Mouse (Mus musculus): ENCODE data around the gene Olfr1218. TPM values are rescaled to one million over a fixed set of nuclear protein-coding genes. Genes with fewer than 3 reads are reported as not detected.

Gene Olfr1218
- not detected for polyA plus RNA-seq (2017; shearing (Covaris generic))

GRCm38 (mm10) chr2:89061087-89061486 is at the start of gene Olfr1218:
Gene Olfr1218, minus strand, starts transcription at chr2:89061187.

GRCm38 (mm10) chr2:89106735-89107134 is 45.7 kb upstream of the Olfr1218 start, which contains the start of gene Olfr1220:
Gene Olfr1220, minus strand, starts transcription at chr2:89106835.

GRCm38 (mm10) chr2:89083413-89083812 is 22.4 kb upstream of the Olfr1218 start, which contains the start of gene Olfr1219:
Gene Olfr1219, minus strand, starts transcription at chr2:89083513.

DNA sequence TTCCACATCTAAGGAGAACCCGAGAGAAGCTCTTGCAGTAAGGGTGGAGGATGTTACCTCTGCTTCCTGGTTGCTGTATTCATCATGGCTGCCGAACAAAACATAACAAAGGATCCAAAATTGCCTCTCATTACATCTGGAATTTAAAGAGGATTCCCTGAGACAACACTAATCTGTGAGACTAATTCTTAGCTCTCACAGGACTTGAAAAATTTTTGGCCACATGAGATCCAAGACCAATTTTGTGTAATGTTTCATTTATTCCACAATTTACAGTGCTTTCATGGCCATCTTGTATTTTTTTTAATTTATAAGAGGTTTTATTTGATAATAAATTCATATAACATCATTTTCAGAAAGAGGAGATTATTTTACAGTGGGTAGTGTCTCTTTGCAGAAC is 29.0 kb downstream of the Olfr1218 start, which contains the start of gene Olfr1217:
Gene Olfr1217 (minus strand): TSS at position 101 of the 400 bp plus-strand sequence.

GRCm38 (mm10) chr2:89018240-89018639 is 42.7 kb downstream of the Olfr1218 start, which contains the start of gene Olfr1216:
Gene Olfr1216, minus strand, starts transcription at chr2:89018340.

GRCm38 (mm10) chr2:89006873-89007272 is 54.1 kb downstream of the Olfr1218 start, which contains the start of gene Olfr1215:
Gene Olfr1215, minus strand, starts transcription at chr2:89006973.

Other genes starting within 250 kb of the Olfr1218 start
- gene Olfr1202, start 246.7 kb downstream of the Olfr1218 start, polyA plus RNA-seq (2017; shearing (Covaris generic)) = not detected
- gene Olfr1205, start 231.4 kb downstream of the Olfr1218 start, polyA plus RNA-seq (2017; shearing (Covaris generic)) = under 1 TPM in 1 of 2 experiments, not detected in 1; 0.12 TPM
- not detected for gene Olfr1204, start 211.9 kb downstream of the Olfr1218 start, polyA plus RNA-seq (2017; shearing (Covaris generic))
- gene Olfr1206, start 198.0 kb downstream of the Olfr1218 start, polyA plus RNA-seq (2017; shearing (Covaris generic)) = under 1 TPM in 1 of 2 experiments, not detected in 1; 0.50 TPM
- gene Olfr1208, start 158.9 kb downstream of the Olfr1218 start, polyA plus RNA-seq (2017; shearing (Covaris generic)) = under 1 TPM in 1 of 2 experiments, not detected in 1; 0.28 TPM
- gene Olfr1209, start 146.0 kb downstream of the Olfr1218 start, polyA plus RNA-seq (2017; shearing (Covaris generic)) = under 1 TPM in 1 of 2 experiments, not detected in 1; 0.05 TPM
- not detected for gene Olfr1211, start 123.1 kb downstream of the Olfr1218 start, polyA plus RNA-seq (2017; shearing (Covaris generic))
- not detected for gene Olfr1212, start 107.2 kb downstream of the Olfr1218 start, polyA plus RNA-seq (2017; shearing (Covaris generic))
- not detected for gene Gm13762, start 80.9 kb downstream of the Olfr1218 start, polyA plus RNA-seq (2017; shearing (Covaris generic))
- not detected for gene Olfr1214, start 68.5 kb downstream of the Olfr1218 start, polyA plus RNA-seq (2017; shearing (Covaris generic))
- under 1 TPM in 1 of 2 experiments, not detected in 1; 0.23 TPM for gene Olfr1215, start 54.2 kb downstream of the Olfr1218 start, polyA plus RNA-seq (2017; shearing (Covaris generic))
- not detected for gene Olfr1216, start 42.8 kb downstream of the Olfr1218 start, polyA plus RNA-seq (2017; shearing (Covaris generic))
- gene Olfr1217, start 29.1 kb downstream of the Olfr1218 start, polyA plus RNA-seq (2017; shearing (Covaris generic)) = under 1 TPM in 1 of 2 experiments, not detected in 1; 0.19 TPM
- not detected for gene Olfr1219, start 22.3 kb upstream of the Olfr1218 start, polyA plus RNA-seq (2017; shearing (Covaris generic))
- gene Olfr1220, start 45.6 kb upstream of the Olfr1218 start, polyA plus RNA-seq (2017; shearing (Covaris generic)) = under 1 TPM in 1 of 2 experiments, not detected in 1; 0.17 TPM
- not detected for gene Olfr1221, start 56.1 kb upstream of the Olfr1218 start, polyA plus RNA-seq (2017; shearing (Covaris generic))
- under 1 TPM in 1 of 2 experiments, not detected in 1; 0.07 TPM for gene Olfr1222, start 71.9 kb upstream of the Olfr1218 start, polyA plus RNA-seq (2017; shearing (Covaris generic))
- under 1 TPM; 0.13 to 0.37 TPM for gene Olfr1223, start 90.4 kb upstream of the Olfr1218 start, polyA plus RNA-seq (2017; shearing (Covaris generic))
- gene Olfr1224-ps1, start 102.9 kb upstream of the Olfr1218 start, polyA plus RNA-seq (2017; shearing (Covaris generic)) = under 1 TPM in 1 of 2 experiments, not detected in 1; 0.23 TPM
- not detected for gene Olfr1225, start 113.5 kb upstream of the Olfr1218 start, polyA plus RNA-seq (2017; shearing (Covaris generic))
- not detected for gene Olfr1226, start 138.9 kb upstream of the Olfr1218 start, polyA plus RNA-seq (2017; shearing (Covaris generic))
- under 1 TPM in 1 of 2 experiments, not detected in 1; 0.32 TPM for gene Olfr1228, start 192.9 kb upstream of the Olfr1218 start, polyA plus RNA-seq (2017; shearing (Covaris generic))
- not detected for gene Olfr1229, start 226.8 kb upstream of the Olfr1218 start, polyA plus RNA-seq (2017; shearing (Covaris generic))
- not detected for gene Olfr1230, start 236.1 kb upstream of the Olfr1218 start, polyA plus RNA-seq (2017; shearing (Covaris generic))
- gene Olfr1231, start 245.9 kb upstream of the Olfr1218 start, polyA plus RNA-seq (2017; shearing (Covaris generic)) = under 1 TPM in 1 of 2 experiments, not detected in 1; 0.31 TPM